ENCODE assay signal across 30 mouse cellular contexts in genomic region chr8:74808685-74809084, GRCm38 (mm10).
A peak's percentile ranks its signal among the peaks of the same experiment; 100 is the strongest.
DNase-seq lines count a peak whose midpoint lies in the region; ATAC-seq and TF ChIP-seq lines count a peak whose summit lies in the region.
"Had no signal": no experiment of that assay in that cellular context is flagged by ENCODE, and none has a peak within 500 bp of the region (broad histone marks: within the 10 kb centered on the region; RNA-seq: fewer than 3 reads in every experiment).

No protein-coding gene starts in this region.

- TF ChIP-seq CTCF in stomach, postnatal 0 days (IDR thresholded peaks at IDR 0.05; ENCODE audit: low read depth) = no peak

- H3K9me3 ChIP-seq in forebrain, embryonic 11.5 days (ENCODE audit: control insufficient read depth, low read length) = no peaks in the 10 kb centered on the region
- no peaks in the 10 kb centered on the region for H3K9me3 ChIP-seq in forebrain, embryonic 10.5 days
- H3K9me3 ChIP-seq in limb, embryonic 14.5 days (ENCODE audit: control insufficient read depth, low read length) = no peaks in the 10 kb centered on the region
- H3K9me3 ChIP-seq in limb, embryonic 10.5 days (replicated peaks) = no peaks in the 10 kb centered on the region
- H3K9me3 ChIP-seq in stomach, postnatal 0 days (ENCODE audit: control insufficient read depth, low read length) = no peaks in the 10 kb centered on the region
- H3K9me3 ChIP-seq: embryonic facial prominence, embryonic 12.5 days; G1E; heart, embryonic 13.5 days; hindbrain, embryonic 12.5 days; hindbrain, embryonic 15.5 days had no signal

- no peak overlapping the region for H3K4me3 ChIP-seq in forebrain, embryonic 11.5 days (ENCODE audit: low read depth, low read length)
- H3K4me3 ChIP-seq in forebrain, embryonic 10.5 days = no peak overlapping the region
- no peak overlapping the region for H3K4me3 ChIP-seq in limb, embryonic 14.5 days (replicated peaks; ENCODE audit: low read length)
- H3K4me3 ChIP-seq in limb, embryonic 10.5 days = no peak overlapping the region
- H3K4me3 ChIP-seq in stomach, postnatal 0 days (ENCODE audit: low read depth, low read length) = no peak overlapping the region
- H3K4me3 ChIP-seq: embryonic facial prominence, embryonic 12.5 days; erythroblast, embryonic 14.5 days; gastrocnemius, adult 2 months; heart, embryonic 13.5 days; hindbrain, embryonic 12.5 days; hindbrain, embryonic 15.5 days had no signal

- H3K36me3 ChIP-seq in forebrain, embryonic 11.5 days (ENCODE audit: control insufficient read depth, insufficient read depth, low read length) = no peaks in the 10 kb centered on the region
- no peaks in the 10 kb centered on the region for H3K36me3 ChIP-seq in forebrain, embryonic 10.5 days (replicated peaks)
- no peaks in the 10 kb centered on the region for H3K36me3 ChIP-seq in limb, embryonic 14.5 days (ENCODE audit: control insufficient read depth, insufficient read depth, low read length)
- no peaks in the 10 kb centered on the region for H3K36me3 ChIP-seq in limb, embryonic 10.5 days
- H3K36me3 ChIP-seq in stomach, postnatal 0 days (ENCODE audit: control insufficient read depth, insufficient read depth, low read length) = no peaks in the 10 kb centered on the region
- H3K36me3 ChIP-seq: embryonic facial prominence, embryonic 12.5 days; G1E; heart, embryonic 13.5 days; hindbrain, embryonic 12.5 days; hindbrain, embryonic 15.5 days had no signal

- no peaks in the 10 kb centered on the region for H3K27me3 ChIP-seq in forebrain, embryonic 11.5 days (ENCODE audit: control insufficient read depth, insufficient read depth, low read length)
- H3K27me3 ChIP-seq in forebrain, embryonic 10.5 days (ENCODE audit: poor library complexity, severe bottlenecking) = no peaks in the 10 kb centered on the region
- H3K27me3 ChIP-seq in limb, embryonic 14.5 days (ENCODE audit: control insufficient read depth, insufficient read depth, low read length) = no peaks in the 10 kb centered on the region
- no peaks in the 10 kb centered on the region for H3K27me3 ChIP-seq in limb, embryonic 10.5 days (ENCODE audit: low read depth, poor library complexity, severe bottlenecking)
- H3K27me3 ChIP-seq in stomach, postnatal 0 days (ENCODE audit: control insufficient read depth, insufficient read depth, low read length) = no peaks in the 10 kb centered on the region
- H3K27me3 ChIP-seq: embryonic facial prominence, embryonic 12.5 days; heart, embryonic 13.5 days; hindbrain, embryonic 12.5 days; hindbrain, embryonic 15.5 days had no signal

- intact Hi-C loops in gastrocnemius, postnatal 36 days (cut with DNase I) = no loop called here

- no peaks in the 10 kb centered on the region for H3K4me1 ChIP-seq in forebrain, embryonic 11.5 days (replicated peaks; ENCODE audit: control insufficient read depth, insufficient read depth, low read length)
- H3K4me1 ChIP-seq in forebrain, embryonic 10.5 days = no peaks in the 10 kb centered on the region
- H3K4me1 ChIP-seq in limb, embryonic 14.5 days (ENCODE audit: control insufficient read depth, insufficient read depth, low read length) = no peaks in the 10 kb centered on the region
- H3K4me1 ChIP-seq in limb, embryonic 10.5 days = no peaks in the 10 kb centered on the region
- no peaks in the 10 kb centered on the region for H3K4me1 ChIP-seq in stomach, postnatal 0 days (replicated peaks; ENCODE audit: control insufficient read depth, insufficient read depth)
- H3K4me1 ChIP-seq: embryonic facial prominence, embryonic 12.5 days; heart, embryonic 13.5 days; hindbrain, embryonic 12.5 days; hindbrain, embryonic 15.5 days had no signal

- no peak for TF ChIP-seq EP300 in stomach, postnatal 0 days (optimal IDR thresholded peaks at IDR 0.05)

- ATAC-seq in forebrain, embryonic 11.5 days (replicated peaks; ENCODE audit: low FRiP score) = no peak
- no peak for ATAC-seq in limb, embryonic 14.5 days (ENCODE audit: low FRiP score, low read depth)
- ATAC-seq in stomach, postnatal 0 days (ENCODE audit: low FRiP score, low TSS enrichment) = no peak
- ATAC-seq: forebrain, embryonic 14.5 days; forebrain, postnatal 0 days; intestine, embryonic 16.5 days had no signal

- DNase-seq in forebrain, embryonic 11.5 days (ENCODE audit: low spot score) = peak; percentile 4
- no peak for DNase-seq in forebrain, embryonic 10.5 days (ENCODE audit: extremely low spot score, low spot score)
- DNase-seq in limb, embryonic 14.5 days (ENCODE audit: low spot score) = peak; percentile 32
- DNase-seq in limb, embryonic 10.5 days (ENCODE audit: low spot score) = no peak
- DNase-seq in R1 (ENCODE audit: low read depth, low spot score) = peak; percentile 95
- DNase-seq in stomach, postnatal 0 days (ENCODE audit: low spot score) = no peak
- DNase-seq in right cerebral cortex, postnatal 14 days = no peak
- DNase-seq in gastrocnemius, postnatal 36 days = no peak
- DNase-seq: adrenal gland, postnatal 10 days; B cell, adult 2 months; cerebellum, adult 11 months; cerebellum, adult 2 months; cerebellum, adult 9-11 months; cerebellum, postnatal 36 days; embryo, embryonic 11 days; forebrain, postnatal 0 days; gastrocnemius, adult 2 months; gastrocnemius, postnatal 14 days; heart, adult 18-20 months; heart, postnatal 14 days; kidney, adult 18-20 months; kidney, adult 9 months had no signal

- no peak overlapping the region for H3K27ac ChIP-seq in forebrain, embryonic 11.5 days (ENCODE audit: low read depth, low read length)
- H3K27ac ChIP-seq in forebrain, embryonic 10.5 days = no peak overlapping the region
- H3K27ac ChIP-seq in limb, embryonic 14.5 days (replicated peaks; ENCODE audit: low read depth, low read length) = no peak overlapping the region
- no peak overlapping the region for H3K27ac ChIP-seq in limb, embryonic 10.5 days
- H3K27ac ChIP-seq in stomach, postnatal 0 days (replicated peaks) = 0 out of 2 replicates have a peak overlapping the region, but pooled peaks have one; percentile 30
- H3K27ac ChIP-seq: embryonic facial prominence, embryonic 12.5 days; gastrocnemius, adult 2 months; heart, embryonic 13.5 days; hindbrain, embryonic 12.5 days; hindbrain, embryonic 15.5 days had no signal

- H3K4me2 ChIP-seq in forebrain, embryonic 11.5 days (ENCODE audit: low read depth, low read length, severe bottlenecking) = no peak overlapping the region
- H3K4me2 ChIP-seq in limb, embryonic 14.5 days (replicated peaks; ENCODE audit: low read depth, low read length, severe bottlenecking) = no peak overlapping the region
- H3K4me2 ChIP-seq in stomach, postnatal 0 days (replicated peaks; ENCODE audit: low read depth) = no peak overlapping the region
- H3K4me2 ChIP-seq: embryonic facial prominence, embryonic 12.5 days; heart, embryonic 13.5 days; hindbrain, embryonic 12.5 days; hindbrain, embryonic 15.5 days had no signal

- no peak overlapping the region for H3K9ac ChIP-seq in forebrain, embryonic 11.5 days (ENCODE audit: low read length)
- H3K9ac ChIP-seq in limb, embryonic 14.5 days (ENCODE audit: low read depth, low read length, severe bottlenecking) = no peak overlapping the region
- no peak overlapping the region for H3K9ac ChIP-seq in stomach, postnatal 0 days (ENCODE audit: low read length)
- H3K9ac ChIP-seq: embryonic facial prominence, embryonic 12.5 days; forebrain, postnatal 0 days; heart, embryonic 13.5 days; hindbrain, embryonic 12.5 days; hindbrain, embryonic 15.5 days had no signal

- no peak for TF ChIP-seq POLR2A in limb, embryonic 14.5 days (IDR thresholded peaks at IDR 0.05; ENCODE audit: borderline replicate concordance, extremely low read depth, insufficient read depth, insufficient read length)

Comparison
In these comparisons a context has a peak if more than half of its experiments do, and no peak if none do; other contexts are left out.
1. DNase-seq: peak in forebrain, embryonic 11.5 days (single experiment), limb, embryonic 14.5 days (single experiment) and R1 (single experiment); none in forebrain, embryonic 10.5 days (single experiment), limb, embryonic 10.5 days (single experiment), stomach, postnatal 0 days (single experiment), right cerebral cortex, postnatal 14 days (single experiment) and gastrocnemius, postnatal 36 days (0 of 2).